Comparison of ENCODE assay signal across 8 mouse cellular contexts in the genomic region with DNA sequence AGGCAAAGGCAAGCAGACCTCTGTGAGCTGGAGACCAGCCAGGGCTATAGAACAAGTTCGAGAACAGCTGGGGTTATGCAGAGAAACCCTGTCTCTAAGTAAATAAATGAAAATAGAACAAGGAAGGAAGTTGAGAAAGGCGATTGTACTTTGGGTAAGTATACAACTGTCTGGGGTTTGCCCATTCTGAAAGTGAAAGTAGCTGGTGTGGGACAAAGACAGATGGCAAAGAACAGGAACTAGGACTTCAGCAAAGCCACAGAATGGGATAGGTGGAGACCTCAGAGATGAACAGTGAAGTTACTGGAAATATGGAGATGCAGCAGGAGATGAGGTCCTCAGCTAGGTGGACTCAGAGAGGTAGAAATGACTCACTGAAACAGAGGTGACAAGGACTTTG. TPM values are rescaled to one million over a fixed set of nuclear protein-coding genes. Genes with fewer than 3 reads are reported as not detected.
DNase-seq lines count a peak whose midpoint lies in the region; ATAC-seq and TF ChIP-seq lines count a peak whose summit lies in the region.

No protein-coding gene starts in this region.

- 41% methylated on average over 2 of the region's 2 CpGs for WGBS in heart, embryonic 10.5 days
- WGBS in bone marrow, adult 2 months = 2% methylated on average over 2 of the region's 2 CpGs
- 0% methylated on average over 2 of the region's 2 CpGs for WGBS in liver, embryonic 15.5 days (ENCODE audit: insufficient replicate concordance)
- WGBS in stomach, embryonic 14.5 days = 9% methylated on average over 2 of the region's 2 CpGs

- no peak for TF ChIP-seq CTCF in bone marrow, adult 2 months (IDR thresholded peaks at IDR 0.05; ENCODE audit: control insufficient read depth, insufficient read depth, low read length)

- no peaks in the 10 kb centered on the region for H3K9me3 ChIP-seq in heart, embryonic 10.5 days
- H3K9me3 ChIP-seq in liver, embryonic 15.5 days (replicated peaks) = no peaks in the 10 kb centered on the region
- H3K9me3 ChIP-seq in stomach, embryonic 14.5 days (ENCODE audit: control insufficient read depth, low read depth, low read length) = no peaks in the 10 kb centered on the region

- no peak overlapping the region for H3K27ac ChIP-seq in heart, embryonic 10.5 days
- peak overlapping the region; percentile 69; the same call in 1 of the 2 replicates for H3K27ac ChIP-seq in bone marrow, adult 2 months (ENCODE audit: control insufficient read depth, insufficient read depth, low read depth, low read length, poor library complexity)
- no peak overlapping the region for H3K27ac ChIP-seq in liver, embryonic 15.5 days (replicated peaks)
- H3K27ac ChIP-seq in stomach, embryonic 14.5 days (ENCODE audit: low read length) = peak overlapping the region; percentile 61; the same call in 1 of the 2 replicates

- H3K4me3 ChIP-seq in heart, embryonic 10.5 days = no peak overlapping the region
- H3K4me3 ChIP-seq in bone marrow, adult 2 months (replicated peaks; ENCODE audit: control insufficient read depth, low read depth, low read length) = peak overlapping the region; percentile 57
- H3K4me3 ChIP-seq in liver, embryonic 15.5 days (replicated peaks) = no peak overlapping the region
- no peak overlapping the region for H3K4me3 ChIP-seq in stomach, embryonic 14.5 days (ENCODE audit: low read depth, low read length)

- H3K36me3 ChIP-seq in heart, embryonic 10.5 days = no peaks in the 10 kb centered on the region
- H3K36me3 ChIP-seq in liver, embryonic 15.5 days (replicated peaks) = no peaks in the 10 kb centered on the region
- no peaks in the 10 kb centered on the region for H3K36me3 ChIP-seq in stomach, embryonic 14.5 days (ENCODE audit: control insufficient read depth, insufficient read depth, low read length)

- no peak for TF ChIP-seq POLR2A in bone marrow, adult 2 months (IDR thresholded peaks at IDR 0.05; ENCODE audit: borderline replicate concordance, control insufficient read depth, low read depth, low read length)

- H3K27me3 ChIP-seq in heart, embryonic 10.5 days (ENCODE audit: insufficient read depth, poor library complexity, severe bottlenecking) = no peaks in the 10 kb centered on the region
- no peaks in the 10 kb centered on the region for H3K27me3 ChIP-seq in liver, embryonic 15.5 days
- H3K27me3 ChIP-seq in stomach, embryonic 14.5 days (ENCODE audit: control insufficient read depth, insufficient read depth, low read length) = no peaks in the 10 kb centered on the region

- peak overlapping the region; percentile 26 for H3K4me2 ChIP-seq in liver, embryonic 15.5 days
- no peak overlapping the region for H3K4me2 ChIP-seq in stomach, embryonic 14.5 days (replicated peaks; ENCODE audit: low read depth, low read length)

- H3K4me1 ChIP-seq in heart, embryonic 10.5 days = no peaks in the 10 kb centered on the region
- peaks cover 13% of the 10 kb centered on the region for H3K4me1 ChIP-seq in bone marrow, adult 2 months (ENCODE audit: control insufficient read depth, insufficient read depth, low read length)
- H3K4me1 ChIP-seq in liver, embryonic 15.5 days (replicated peaks) = peaks cover 14% of the 10 kb centered on the region; the same call in 1 of the 2 replicates
- 0 out of 2 replicates have a peak, but pooled peaks cover 7% of the 10 kb centered on the region for H3K4me1 ChIP-seq in stomach, embryonic 14.5 days (ENCODE audit: control insufficient read depth, insufficient read depth, low read length)

- ATAC-seq in liver, embryonic 15.5 days (ENCODE audit: insufficient read depth) = peak; percentile 44; the same call in 1 of the 2 replicates
- ATAC-seq in stomach, embryonic 14.5 days (ENCODE audit: insufficient number of reproducible peaks, insufficient read depth, low FRiP score, low read depth) = peak; percentile 28; the same call in 1 of the 2 replicates
- ATAC-seq in cerebellum, adult (ENCODE audit: insufficient number of reproducible peaks, low FRiP score, low TSS enrichment) = no peak

- no peak overlapping the region for H3K9ac ChIP-seq in liver, embryonic 15.5 days
- no peak overlapping the region for H3K9ac ChIP-seq in stomach, embryonic 14.5 days (replicated peaks; ENCODE audit: low read depth, low read length)

- peak; percentile 63 for DNase-seq in heart, adult 8-10 months (ENCODE audit: low spot score)
- no peak for DNase-seq in heart, embryonic 10.5 days (ENCODE audit: low spot score)
- DNase-seq in gastrocnemius, postnatal 4 days (ENCODE audit: low spot score in 2 of 2) = no peak
- no peak for DNase-seq in cerebellum, postnatal 25 days

RNA-seq across cellular contexts. Expression of a gene that starts 19.8 kb away (rescaled TPM):
- total RNA-seq in heart, adult 8-10 months (2022) = 1 to 10 TPM in 3 of 4 experiments, under 1 TPM in 1; 0.84 to 2.0 (median 1.7) TPM
- 0.15 and 0.21 TPM in 2 replicates for polyA plus RNA-seq in heart, embryonic 10.5 days (2016; fragmentation: Nextera tagmentation; extraction: Ambion mirVana)
- polyA plus RNA-seq in bone marrow, adult 2 months (2011; ENCODE audit: insufficient read depth, insufficient read length, low replicate concordance, missing spikeins) = 4.8 and 8.8 TPM in 2 replicates
- polyA plus RNA-seq in liver, embryonic 15.5 days (2015; fragmentation: Nextera tagmentation; extraction: Ambion mirVana) = 2.2 and 2.5 TPM in 2 replicates
- 1.1 and 2.4 TPM in 2 replicates for polyA plus RNA-seq in stomach, embryonic 14.5 days (2014; fragmentation: Nextera tagmentation; extraction: Ambion mirVana)
- under 1 TPM; 0.56 to 0.70 TPM for total RNA-seq in gastrocnemius, postnatal 4 days (2021)

RNA-seq across cellular contexts. Expression of a gene that starts 36.4 kb away (rescaled TPM):
- total RNA-seq in heart, adult 8-10 months (2022) = 1 to 10 TPM in 2 of 4 experiments, under 1 TPM in 2; 0.79 to 1.7 (median 0.95) TPM
- 0.54 and 0.83 TPM in 2 replicates for polyA plus RNA-seq in heart, embryonic 10.5 days (2016; fragmentation: Nextera tagmentation; extraction: Ambion mirVana)
- 5.3 TPM in 1 of 2 replicates, not detected in the other for polyA plus RNA-seq in bone marrow, adult 2 months (2011; ENCODE audit: insufficient read depth, insufficient read length, low replicate concordance, missing spikeins)
- polyA plus RNA-seq in liver, embryonic 15.5 days (2015; fragmentation: Nextera tagmentation; extraction: Ambion mirVana) = 0.38 and 0.39 TPM in 2 replicates
- polyA plus RNA-seq in stomach, embryonic 14.5 days (2014; fragmentation: Nextera tagmentation; extraction: Ambion mirVana) = 8.2 TPM in 2 replicates
- 1 to 10 TPM; 5.3 to 6.6 TPM for total RNA-seq in gastrocnemius, postnatal 4 days (2021)

RNA-seq across cellular contexts. Expression of a gene that starts 54.0 kb away (rescaled TPM):
- total RNA-seq in heart, adult 8-10 months (2022) = 10 to 100 TPM; 27.1 to 49.5 (median 38.6) TPM
- 72.6 and 75.1 TPM in 2 replicates for polyA plus RNA-seq in heart, embryonic 10.5 days (2016; fragmentation: Nextera tagmentation; extraction: Ambion mirVana)
- 96.9 and 247 TPM in 2 replicates for polyA plus RNA-seq in bone marrow, adult 2 months (2011; ENCODE audit: insufficient read depth, insufficient read length, low replicate concordance, missing spikeins)
- 20.1 and 25.2 TPM in 2 replicates for polyA plus RNA-seq in liver, embryonic 15.5 days (2015; fragmentation: Nextera tagmentation; extraction: Ambion mirVana)
- polyA plus RNA-seq in stomach, embryonic 14.5 days (2014; fragmentation: Nextera tagmentation; extraction: Ambion mirVana) = 58.7 and 62.3 TPM in 2 replicates
- 10 to 100 TPM; 62.4 to 86.4 TPM for total RNA-seq in gastrocnemius, postnatal 4 days (2021)

Comparison
In these comparisons a context has a peak if more than half of its experiments do, and no peak if none do; other contexts are left out.
1. H3K27ac ChIP-seq: peak in bone marrow, adult 2 months (single experiment) and stomach, embryonic 14.5 days (single experiment); none in heart, embryonic 10.5 days (single experiment) and liver, embryonic 15.5 days (single experiment).